ENCODE assay signal across 24 mouse cellular contexts in genomic region chr3:107654861-107655260, GRCm38 (mm10). TPM values are rescaled to one million over a fixed set of nuclear protein-coding genes. Genes with fewer than 3 reads are reported as not detected.
"Had no signal": no experiment of that assay in that cellular context is flagged by ENCODE, and none has a peak within 500 bp of the region (broad histone marks: within the 10 kb centered on the region; RNA-seq: fewer than 3 reads in every experiment).

No protein-coding gene starts in this region.

- H3K27me3 ChIP-seq: lung, embryonic 15.5 days; megakaryocyte, embryonic 14.5 days; midbrain, embryonic 13.5 days; midbrain, embryonic 15.5 days; neural tube, embryonic 12.5 days; stomach, embryonic 15.5 days had no signal

- DNase-seq: lung, postnatal 14 days; lung, postnatal 36 days; right cerebral cortex, postnatal 14 days; thymus, adult 2 months; thymus, postnatal 25 days; thymus, postnatal 4 days had no signal

- H3K27ac ChIP-seq: lung, embryonic 15.5 days; macrophage; midbrain, embryonic 13.5 days; midbrain, embryonic 15.5 days; neural tube, embryonic 12.5 days; stomach, embryonic 15.5 days; stomach, postnatal 0 days had no signal

- ATAC-seq: lung, postnatal 0 days; midbrain, embryonic 13.5 days; midbrain, embryonic 15.5 days had no signal

- H3K9ac ChIP-seq: lung, embryonic 15.5 days; midbrain, embryonic 13.5 days; midbrain, embryonic 15.5 days; neural tube, embryonic 12.5 days; stomach, embryonic 15.5 days had no signal

- H3K4me1 ChIP-seq: lung, embryonic 15.5 days; midbrain, embryonic 13.5 days; midbrain, embryonic 15.5 days; neural tube, embryonic 12.5 days; stomach, embryonic 15.5 days had no signal

- H3K9me3 ChIP-seq: lung, embryonic 15.5 days; megakaryocyte, embryonic 14.5 days; midbrain, embryonic 13.5 days; midbrain, embryonic 15.5 days; neural tube, embryonic 12.5 days; stomach, embryonic 15.5 days had no signal

- H3K4me2 ChIP-seq: lung, embryonic 15.5 days; midbrain, embryonic 11.5 days; midbrain, embryonic 13.5 days; midbrain, embryonic 15.5 days; neural tube, embryonic 12.5 days; stomach, embryonic 15.5 days had no signal

- H3K36me3 ChIP-seq: lung, embryonic 15.5 days had no signal

- H3K4me3 ChIP-seq: lung, embryonic 15.5 days; megakaryocyte, embryonic 14.5 days; midbrain, embryonic 13.5 days; midbrain, embryonic 15.5 days; neural tube, embryonic 12.5 days; stomach, embryonic 15.5 days had no signal

RNA-seq across cellular contexts. Expression of gene Gm10961, which starts 23.7 kb away (rescaled TPM):
- total RNA-seq: megakaryocyte progenitor cell, adult 5-6 weeks; midbrain, postnatal 0 days; monocyte, adult 5-6 weeks; neutrophil, adult 5-6 weeks had no signal
- polyA plus RNA-seq: lung, embryonic 15.5 days; lung, postnatal 0 days; macrophage; midbrain, embryonic 11.5 days; midbrain, embryonic 13.5 days; midbrain, embryonic 15.5 days; midbrain, postnatal 0 days; neural tube, embryonic 12.5 days; neural tube, embryonic 14.5 days; spleen, adult 2 months; stomach, embryonic 15.5 days; stomach, postnatal 0 days; testis, adult 2 months; thymus, adult 2 months; urinary bladder, adult 2 months had no signal
